ENCODE assay signal across 23 mouse cellular contexts in the genomic region with DNA sequence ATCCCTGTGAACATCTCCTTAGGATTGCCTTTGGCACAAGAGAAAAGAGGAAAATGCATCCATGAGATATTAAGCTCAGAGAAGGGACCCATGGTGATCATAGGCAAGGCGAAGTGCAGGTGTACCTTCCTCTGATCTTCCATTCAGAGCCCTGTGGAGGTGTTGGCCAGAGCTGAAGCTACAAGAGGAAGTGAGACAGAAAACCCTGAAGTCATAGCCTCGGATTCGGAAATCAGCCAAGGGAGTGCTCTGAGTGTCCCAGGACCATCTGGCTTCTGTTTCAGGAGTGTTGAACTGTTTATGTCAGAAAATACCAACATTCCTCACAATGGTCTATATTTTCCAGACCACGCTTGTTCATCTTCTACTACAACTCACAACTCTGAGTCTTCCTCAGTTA.
DNase-seq lines count a peak whose midpoint lies in the region; ATAC-seq and TF ChIP-seq lines count a peak whose summit lies in the region.
"Had no signal": no experiment of that assay in that cellular context is flagged by ENCODE, and none has a peak within 500 bp of the region (broad histone marks: within the 10 kb centered on the region; RNA-seq: fewer than 3 reads in every experiment).

No protein-coding gene starts in this region.

- intact Hi-C loops in gastrocnemius, adult 2 months (cut with DNase I): no loop called here

- TF ChIP-seq EP300 in CH12.LX (IDR thresholded peaks at IDR 0.05; ENCODE audit: low read length): peak; percentile 32; the same call in 1 of the 2 replicates

- no peak overlapping the region for H3K27ac ChIP-seq in CH12.LX (ENCODE audit: insufficient read depth, low read depth)
- no peak overlapping the region for H3K27ac ChIP-seq in cerebellum, adult 2 months (ENCODE audit: insufficient read depth, low read length)
- H3K27ac ChIP-seq in hindbrain, embryonic 14.5 days: no peak overlapping the region
- no peak overlapping the region for H3K27ac ChIP-seq in gastrocnemius, adult 2 months
- H3K27ac ChIP-seq: forebrain, embryonic 10.5 days; forebrain, embryonic 13.5 days; hindbrain, embryonic 12.5 days; intestine, embryonic 15.5 days had no signal

- H3K36me3 ChIP-seq in CH12.LX (replicated peaks in 1 of 2; ENCODE audit: control insufficient read depth in 1 of 2, insufficient read depth in 1 of 2, low read length in 1 of 2): no peaks in the 10 kb centered on the region
- H3K36me3 ChIP-seq in hindbrain, embryonic 14.5 days (replicated peaks; ENCODE audit: control insufficient read depth, insufficient read depth): no peaks in the 10 kb centered on the region
- H3K36me3 ChIP-seq: forebrain, embryonic 10.5 days; hindbrain, embryonic 12.5 days; intestine, embryonic 15.5 days had no signal

- H3K4me2 ChIP-seq in CH12.LX (ENCODE audit: insufficient read depth, low read depth, poor library complexity, severe bottlenecking): no peak overlapping the region
- H3K4me2 ChIP-seq in hindbrain, embryonic 14.5 days (replicated peaks): no peak overlapping the region
- H3K4me2 ChIP-seq: forebrain, embryonic 13.5 days; heart, embryonic 11.5 days; hindbrain, embryonic 12.5 days; intestine, embryonic 15.5 days had no signal

- no peak for TF ChIP-seq CTCF in CH12.LX (conservative IDR thresholded peaks at IDR 0.05 in 1 of 2, IDR thresholded peaks at IDR 0.05 in 1 of 2; ENCODE audit: low read depth in 2 of 2, low read length in 2 of 2)
- no peak for TF ChIP-seq CTCF in cerebellum, adult 2 months (IDR thresholded peaks at IDR 0.05; ENCODE audit: borderline replicate concordance, insufficient read depth, low read depth, low read length)
- TF ChIP-seq CTCF in gastrocnemius, adult 2 months (IDR thresholded peaks at IDR 0.05): no peak

- no peak for TF ChIP-seq POLR2A in CH12.LX (IDR thresholded peaks at IDR 0.05; ENCODE audit: low read depth, low read length)
- TF ChIP-seq POLR2A in cerebellum, adult 2 months (IDR thresholded peaks at IDR 0.05; ENCODE audit: borderline replicate concordance, insufficient read depth, low read length): no peak

- no peak for TF ChIP-seq RAD21 in CH12.LX (IDR thresholded peaks at IDR 0.05; ENCODE audit: low read depth, low read length)

- no peak overlapping the region for H3K4me3 ChIP-seq in CH12.LX (replicated peaks in 1 of 3; ENCODE audit: low read depth in 2 of 3, low read length in 2 of 3, poor library complexity in 1 of 3)
- no peak overlapping the region for H3K4me3 ChIP-seq in cerebellum, adult 2 months (replicated peaks; ENCODE audit: insufficient read depth, low read depth, low read length)
- H3K4me3 ChIP-seq in hindbrain, embryonic 14.5 days (replicated peaks; ENCODE audit: low read length): no peak overlapping the region
- H3K4me3 ChIP-seq in gastrocnemius, adult 2 months: no peak overlapping the region
- H3K4me3 ChIP-seq: forebrain, embryonic 10.5 days; forebrain, embryonic 13.5 days; hindbrain, embryonic 12.5 days; intestine, embryonic 15.5 days had no signal

- no peak overlapping the region for H3K9ac ChIP-seq in CH12.LX (ENCODE audit: insufficient read depth, low read depth)
- H3K9ac ChIP-seq in hindbrain, embryonic 14.5 days: no peak overlapping the region
- H3K9ac ChIP-seq: forebrain, embryonic 13.5 days; hindbrain, embryonic 12.5 days; intestine, embryonic 15.5 days had no signal

- dilution Hi-C loops in CH12.LX (cut with MboI; ENCODE audit: extremely low pct_ligation_motif_present, extremely low pct_unique_long_range_greater_than_20kb, low sequenced_read_pairs): no loop called here

- no peak for ATAC-seq in hindbrain, embryonic 14.5 days (ENCODE audit: low FRiP score)
- ATAC-seq: forebrain, embryonic 13.5 days; forebrain, embryonic 16.5 days; hindbrain, embryonic 16.5 days; intestine, embryonic 15.5 days had no signal

- DNase-seq in CH12.LX (ENCODE audit: extremely low read depth): peak; percentile 1
- peak; percentile 7 for DNase-seq in cerebellum, adult 11 months
- DNase-seq in cerebellum, adult 2 months: peak; percentile 32 to 68
- peak; percentile 44 for DNase-seq in cerebellum, adult 9-11 months
- DNase-seq in hindbrain, embryonic 14.5 days (ENCODE audit: low spot score): no peak
- DNase-seq in gastrocnemius, adult 2 months: no peak
- DNase-seq in spleen, postnatal 4 days (ENCODE audit: low spot score in 2 of 2): no peak
- DNase-seq in urinary bladder, postnatal 36 days (ENCODE audit: low spot score in 2 of 2): no peak
- DNase-seq: adrenal gland, adult 2 months; adrenal gland, postnatal 14 days; B cell, adult 2 months; embryo, embryonic 11 days; gastrocnemius, postnatal 14 days; heart, adult 11 months; kidney, adult 11 months; kidney, adult 8-10 months had no signal

- H3K9me3 ChIP-seq in CH12.LX (replicated peaks; ENCODE audit: low read length): no peaks in the 10 kb centered on the region
- H3K9me3 ChIP-seq in hindbrain, embryonic 14.5 days (ENCODE audit: control insufficient read depth, low read length): no peaks in the 10 kb centered on the region
- H3K9me3 ChIP-seq: forebrain, embryonic 10.5 days; forebrain, embryonic 13.5 days; hindbrain, embryonic 12.5 days; intestine, embryonic 15.5 days had no signal

- no peaks in the 10 kb centered on the region for H3K79me2 ChIP-seq in CH12.LX (replicated peaks; ENCODE audit: control insufficient read depth, extremely low read depth, insufficient read depth, poor library complexity, severe bottlenecking)

- WGBS in cerebellum, adult 2 months: 47% methylated on average over 4 of the region's 4 CpGs
- 96% methylated on average over 4 of the region's 4 CpGs for WGBS in hindbrain, embryonic 14.5 days

- H3K4me1 ChIP-seq in CH12.LX (ENCODE audit: control insufficient read depth in 1 of 2, insufficient read depth in 2 of 2): no peaks in the 10 kb centered on the region
- no peaks in the 10 kb centered on the region for H3K4me1 ChIP-seq in cerebellum, adult 2 months (ENCODE audit: control insufficient read depth, insufficient read depth, low read length)
- no peaks in the 10 kb centered on the region for H3K4me1 ChIP-seq in hindbrain, embryonic 14.5 days (replicated peaks; ENCODE audit: control insufficient read depth, insufficient read depth, low read length)
- H3K4me1 ChIP-seq: forebrain, embryonic 10.5 days; forebrain, embryonic 13.5 days; hindbrain, embryonic 12.5 days; intestine, embryonic 15.5 days had no signal

- in situ Hi-C loops in CH12.LX (cut with MboI; ENCODE audit: low pct_ligation_motif_present, low pct_unique_long_range_greater_than_20kb, low sequenced_read_pairs): no loop called here

- peaks cover 3% of the 10 kb centered on the region for H3K27me3 ChIP-seq in CH12.LX (replicated peaks)
- H3K27me3 ChIP-seq in cerebellum, adult 2 months (ENCODE audit: control insufficient read depth, insufficient read depth, low read length): no peaks in the 10 kb centered on the region
- no peaks in the 10 kb centered on the region for H3K27me3 ChIP-seq in hindbrain, embryonic 14.5 days (ENCODE audit: control insufficient read depth, insufficient read depth, low read length)
- H3K27me3 ChIP-seq: forebrain, embryonic 13.5 days; hindbrain, embryonic 12.5 days; intestine, embryonic 15.5 days had no signal

TF ChIP-seq in CH12.LX, 34 proteins besides CTCF, POLR2A, EP300 and RAD21:
- TF ChIP-seq TCF12 (IDR thresholded peaks at IDR 0.05; ENCODE audit: low read depth, low read length): no peak
- TF ChIP-seq ZNF384 (IDR thresholded peaks at IDR 0.05; ENCODE audit: low read depth, low read length): no peak
- no peak for TF ChIP-seq POLR2AphosphoS2 (IDR thresholded peaks at IDR 0.05; ENCODE audit: low read depth, low read length)
- no peak for TF ChIP-seq ZC3H11A (IDR thresholded peaks at IDR 0.05; ENCODE audit: low read depth, low read length)
- no peak for TF ChIP-seq ZKSCAN1 (IDR thresholded peaks at IDR 0.05; ENCODE audit: borderline replicate concordance, low read depth, low read length)
- no peak for TF ChIP-seq GABPA (IDR thresholded peaks at IDR 0.05; ENCODE audit: insufficient replicate concordance, low read depth, low read length)
- TF ChIP-seq JUN (IDR thresholded peaks at IDR 0.05; ENCODE audit: insufficient read depth, low read depth, low read length): no peak
- TF ChIP-seq NELFE (IDR thresholded peaks at IDR 0.05; ENCODE audit: low read depth, low read length): no peak
- no peak for TF ChIP-seq JUND (conservative IDR thresholded peaks at IDR 0.05; ENCODE audit: low read depth, low read length)
- TF ChIP-seq MYC (IDR thresholded peaks at IDR 0.05; ENCODE audit: low read depth, low read length): no peak

Comparison
In these comparisons a context has a peak if more than half of its experiments do, and no peak if none do; other contexts are left out.
1. DNase-seq: peak in CH12.LX (single experiment), cerebellum, adult 11 months (single experiment), cerebellum, adult 2 months (2 of 2) and cerebellum, adult 9-11 months (single experiment); none in hindbrain, embryonic 14.5 days (single experiment), gastrocnemius, adult 2 months (single experiment), spleen, postnatal 4 days (0 of 2) and urinary bladder, postnatal 36 days (0 of 2).